Mouse (Mus musculus): ENCODE measurements around the gene Lrrc8d.

GRCm38 (mm10) chr5:105844044-105844753, 144.4 kb downstream of the Lrrc8d start:
- TF ChIP-seq MEF2A (IDR thresholded peaks at IDR 0.05; ENCODE audit: borderline replicate concordance, low read depth, low read length) (no peak), CTCF (conservative IDR thresholded peaks at IDR 0.05 in 1 of 2, IDR thresholded peaks at IDR 0.05 in 1 of 2; ENCODE audit: low read depth in 2 of 2, low read length in 2 of 2) (no peak), EP300 (IDR thresholded peaks at IDR 0.05; ENCODE audit: low read length) (no peak), RAD21 (IDR thresholded peaks at IDR 0.05; ENCODE audit: low read depth, low read length) (no peak), UBTF (IDR thresholded peaks at IDR 0.05; ENCODE audit: low read depth, low read length) (no peak), CHD2 (IDR thresholded peaks at IDR 0.05; ENCODE audit: low read length) (no peak), ZC3H11A (IDR thresholded peaks at IDR 0.05; ENCODE audit: low read depth, low read length) (no peak), IRF4 (IDR thresholded peaks at IDR 0.05; ENCODE audit: low read depth, low read length) (no peak), USF1 (IDR thresholded peaks at IDR 0.05; ENCODE audit: low read depth, low read length) (no peak), HCFC1 (IDR thresholded peaks at IDR 0.05; ENCODE audit: low read depth, low read length) (no peak), SMC3 (IDR thresholded peaks at IDR 0.05; ENCODE audit: low read depth, low read length) (no peak), USF2 (conservative IDR thresholded peaks at IDR 0.05; ENCODE audit: low read depth, low read length) (no peak), KAT2A (IDR thresholded peaks at IDR 0.05; ENCODE audit: insufficient replicate concordance, low read length) (no peak), MAZ (IDR thresholded peaks at IDR 0.05; ENCODE audit: low read depth, low read length) (no peak)

All from CH12.LX (cell line).